Mouse (Mus musculus) intestine, embryonic 16.5 days (tissue): ENCODE data around the gene Zfp110. TPM values are rescaled to one million over a fixed set of nuclear protein-coding genes. Genes with fewer than 3 reads are reported as not detected.

Experiments used
- ATAC-seq: fragments of 200-750 bp; cut with Nextera tagmentation; 2 replicates; pipeline ENCODE4 v1.8.0; 2017; ENCODE audit warnings: moderate TSS enrichment, moderate library complexity
- H3K27ac ChIP-seq: fragments of 300-500 bp; sonication (generic); 2 replicates; pipeline ENCODE4 v1.5.1; 2014; ENCODE audit warnings: mild to moderate bottlenecking, low read length
- H3K27me3 ChIP-seq: fragments of 300-500 bp; sonication (generic); replicated peaks from 2 replicates; pipeline ENCODE4 v1.6.1; 2014; ENCODE audit warnings: low read length, control low read depth, mixed read lengths; ENCODE audit not compliant: control insufficient read depth, insufficient read depth
- H3K36me3 ChIP-seq: fragments of 300-500 bp; sonication (generic); 2 replicates; pipeline ENCODE4 v1.6.1; 2014; ENCODE audit warnings: low read length, control low read depth; ENCODE audit not compliant: control insufficient read depth, insufficient read depth
- H3K4me1 ChIP-seq: fragments of 300-500 bp; sonication (generic); 2 replicates; pipeline ENCODE4 v1.6.1; 2014; ENCODE audit warnings: low read length, control low read depth, mixed read lengths; ENCODE audit not compliant: control insufficient read depth, insufficient read depth
- H3K4me2 ChIP-seq: fragments of 300-500 bp; sonication (generic); 2 replicates; pipeline ENCODE4 v1.6.1; 2014; ENCODE audit warnings: low read depth, low read length, control low read depth
- H3K4me3 ChIP-seq: fragments of 300-500 bp; sonication (generic); 2 replicates; pipeline ENCODE4 v1.5.1; 2014; ENCODE audit warnings: mild to moderate bottlenecking, low read length
- H3K9ac ChIP-seq: fragments of 300-500 bp; sonication (generic); 2 replicates; pipeline ENCODE4 v1.6.1; 2014; ENCODE audit warnings: low read depth, low read length
- H3K9me3 ChIP-seq: fragments of 300-500 bp; sonication (generic); 2 replicates; pipeline ENCODE4 v1.6.1; 2016; ENCODE audit warnings: low read length, control low read depth; ENCODE audit not compliant: control insufficient read depth
- WGBS: fragments of 180-500 bp; shearing (Covaris S2); extraction: QIAGEN DNeasy Blood & Tissue Kit; methylation state at CpG from one replicate; pipeline ENCODE4 v1.1.7; 2014; 5-methylcytosine and 5-hydroxymethylcytosine counted together
- polyA plus RNA-seq: library from polyadenylated mRNA; unstranded; fragments of >200 nt; fragmentation: Nextera tagmentation; extraction: Ambion mirVana; gene quantifications from 2 replicates; pipeline ENCODE4 v1.2.1, GENCODE M21; 2015

Zfp110 gene
- polyA plus RNA-seq, 1 experiment from 2014 or later, result 27.1 TPM

GRCm38 (mm10) chr7:12887585-12887984 lies 53.0 kb downstream of the Zfp110 start:
- no peaks in the 10 kb centered on the region for H3K4me1 ChIP-seq
- WGBS, result 92% methylated on average over 5 of the region's 5 CpGs
- no peak overlapping the region for H3K9ac ChIP-seq
- H3K27ac ChIP-seq, result no peak overlapping the region
- no peak for ATAC-seq
- H3K9me3 ChIP-seq, result no peaks in the 10 kb centered on the region
- H3K36me3 ChIP-seq, result peaks cover 14% of the 10 kb centered on the region
- H3K4me3 ChIP-seq, result no peak overlapping the region
- no peaks in the 10 kb centered on the region for H3K27me3 ChIP-seq
- H3K4me2 ChIP-seq, result no peak overlapping the region

- no peak for ATAC-seq
- Histone ChIP-seq H3K4me2 (no peak overlapping the region), H3K4me3 (no peak overlapping the region), H3K9ac (no peak overlapping the region), H3K27ac (no peak overlapping the region), H3K27me3 (no peaks in the 10 kb centered on the region), H3K4me1 (no peaks in the 10 kb centered on the region), H3K9me3 (no peaks in the 10 kb centered on the region), H3K36me3 (peaks cover 9% of the 10 kb centered on the region)
- 92% methylated on average over 14 of the region's 14 CpGs for WGBS
These were observed 56.4 kb downstream of the Zfp110 start for GRCm38 (mm10) chr7:12890928-12891327.

GRCm38 (mm10) chr7:12891334-12891733 lies 56.8 kb downstream of the Zfp110 start:
- Histone ChIP-seq H3K9ac (no peak overlapping the region), H3K9me3 (no peaks in the 10 kb centered on the region), H3K4me3 (no peak overlapping the region), H3K27me3 (no peaks in the 10 kb centered on the region), H3K4me2 (no peak overlapping the region), H3K4me1 (no peaks in the 10 kb centered on the region), H3K36me3 (peaks cover 9% of the 10 kb centered on the region), H3K27ac (no peak overlapping the region)
- no peak for ATAC-seq
- 75% methylated on average over 1 of the region's 1 CpGs for WGBS

GRCm38 (mm10) chr7:12897655-12898410 lies 63.3 kb downstream of the Zfp110 start, which contains the start of gene Zscan22:
Gene Zscan22, plus strand, starts transcription at chr7:12897815.
- H3K36me3 ChIP-seq, result no peaks in the 10 kb centered on the region; the same call in 1 of the 2 replicates
- H3K9me3 ChIP-seq, result no peaks in the 10 kb centered on the region
- H3K4me1 ChIP-seq, result peaks cover 6% of the 10 kb centered on the region
- H3K27me3 ChIP-seq, result no peaks in the 10 kb centered on the region
- peak within 1 kb of the TSS; percentile 37; the same call in 1 of the 2 replicates for H3K27ac ChIP-seq
- H3K4me2 ChIP-seq, result peak within 1 kb of the TSS; percentile 58
- H3K9ac ChIP-seq, result peak within 1 kb of the TSS; percentile 79
- 6% methylated on average over 36 of the region's 36 CpGs for WGBS
- peak; percentile 100 for ATAC-seq
- peak within 1 kb of the TSS; percentile 73 for H3K4me3 ChIP-seq

Other genes with a start within 250 kb of the Zfp110 start
- not detected in 2 replicates for gene Vmn2r53, start 226.0 kb upstream of the Zfp110 start, polyA plus RNA-seq
- not detected in 2 replicates for gene Vmn2r54, start 194.4 kb upstream of the Zfp110 start, polyA plus RNA-seq
- gene Vmn2r55, start 149.8 kb upstream of the Zfp110 start, polyA plus RNA-seq, result not detected in 2 replicates
- gene Vmn2r56, start 99.8 kb upstream of the Zfp110 start, polyA plus RNA-seq, result not detected in 2 replicates
- 3.4 and 4.0 TPM in 2 replicates for gene Zscan18, start 31.1 kb upstream of the Zfp110 start, polyA plus RNA-seq
- gene Zfp329, start 15.9 kb upstream of the Zfp110 start, polyA plus RNA-seq, result 8.4 and 8.8 TPM in 2 replicates
- gene Zfp128, start 46.4 kb downstream of the Zfp110 start, polyA plus RNA-seq, result 2.2 and 2.9 TPM in 2 replicates
- gene Zscan22, start 63.1 kb downstream of the Zfp110 start, polyA plus RNA-seq, result 13.3 and 13.5 TPM in 2 replicates
- 904 and 1,023 TPM in 2 replicates for gene Rps5, start 87.5 kb downstream of the Zfp110 start, polyA plus RNA-seq
- 0.18 and 0.27 TPM in 2 replicates for gene Rnf225, start 92.7 kb downstream of the Zfp110 start, polyA plus RNA-seq
- 7.8 TPM in 2 replicates for gene Zfp324, start 131.1 kb downstream of the Zfp110 start, polyA plus RNA-seq
- 5.9 and 6.1 TPM in 2 replicates for gene Zfp446, start 143.1 kb downstream of the Zfp110 start, polyA plus RNA-seq
- 0.84 and 0.89 TPM in 2 replicates for gene Slc27a5, start 163.4 kb downstream of the Zfp110 start, polyA plus RNA-seq
- 116 and 131 TPM in 2 replicates for gene Trim28, start 164.4 kb downstream of the Zfp110 start, polyA plus RNA-seq
- 22.2 and 23.2 TPM in 2 replicates for gene Zbtb45, start 175.3 kb downstream of the Zfp110 start, polyA plus RNA-seq
- gene Chmp2a, start 200.0 kb downstream of the Zfp110 start, polyA plus RNA-seq, result 199 and 202 TPM in 2 replicates
- 19.5 and 25.0 TPM in 2 replicates for gene Ube2m, start 203.5 kb downstream of the Zfp110 start, polyA plus RNA-seq
- 1.4 and 1.8 TPM in 2 replicates for gene Mzf1, start 220.0 kb downstream of the Zfp110 start, polyA plus RNA-seq